Mouse (Mus musculus): ENCODE results near the gene Reck.

Reck gene

DNA sequence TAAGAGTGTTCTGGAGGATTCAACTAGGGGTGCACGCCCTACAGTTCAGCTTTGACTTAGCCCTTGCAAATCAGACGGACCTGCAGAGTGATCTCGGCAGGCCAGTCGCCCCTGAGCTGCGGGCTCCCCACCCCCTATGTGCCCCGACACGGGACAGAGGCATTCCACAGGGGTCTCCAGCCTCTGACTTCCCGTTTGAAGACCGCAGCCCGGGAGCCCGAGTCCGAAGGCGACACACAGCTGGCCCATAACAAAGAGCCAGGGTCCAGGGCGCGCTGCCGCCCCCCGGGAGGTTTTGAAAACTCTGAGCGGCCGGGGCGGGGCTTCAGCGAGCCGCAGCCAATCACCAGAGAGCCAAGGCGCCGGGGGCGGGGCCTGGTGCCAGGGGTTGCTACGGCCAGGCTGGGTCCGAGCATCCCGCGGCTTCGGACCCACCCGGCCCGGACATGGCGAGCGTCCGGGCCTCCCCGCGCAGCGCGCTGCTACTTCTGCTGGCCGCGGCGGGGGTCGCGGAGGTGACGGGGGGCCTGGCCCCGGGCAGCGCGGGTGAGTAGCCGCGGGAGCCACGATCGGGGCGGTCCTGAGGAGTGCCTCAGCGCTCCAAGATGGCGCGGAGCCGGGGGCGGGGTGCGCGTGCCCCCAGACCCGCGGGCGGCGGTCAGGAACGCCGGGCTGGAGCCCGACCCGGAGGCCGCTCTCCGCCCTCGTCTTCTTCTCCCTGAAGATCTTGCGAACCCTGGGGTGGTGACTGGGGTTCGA lies at the start of gene Reck:
Reck (plus strand) TSS at position 371 of the 759 bp plus-strand sequence.
- DNase-seq, result peak; percentile 96

DNA sequence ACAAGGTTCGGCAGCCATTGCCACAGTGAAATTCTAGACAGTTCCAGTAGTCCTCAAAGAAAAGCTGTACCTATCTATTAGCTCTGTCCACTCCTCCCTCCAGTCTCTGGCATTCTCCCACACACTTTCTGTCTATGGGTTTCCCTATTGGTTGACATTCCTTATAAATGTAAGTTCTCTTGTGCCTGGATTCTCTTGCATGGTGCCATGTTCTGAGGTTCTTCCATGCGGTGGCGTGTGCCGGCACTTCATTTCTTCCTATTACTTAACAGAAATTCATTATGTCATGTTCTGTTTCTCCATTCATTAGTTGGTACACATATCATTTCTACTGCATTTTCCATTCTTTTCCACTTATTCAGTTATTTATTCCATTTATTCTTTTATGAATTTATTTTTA lies 46.5 kb upstream of the Reck start:
- DNase-seq, result no peak

DNA sequence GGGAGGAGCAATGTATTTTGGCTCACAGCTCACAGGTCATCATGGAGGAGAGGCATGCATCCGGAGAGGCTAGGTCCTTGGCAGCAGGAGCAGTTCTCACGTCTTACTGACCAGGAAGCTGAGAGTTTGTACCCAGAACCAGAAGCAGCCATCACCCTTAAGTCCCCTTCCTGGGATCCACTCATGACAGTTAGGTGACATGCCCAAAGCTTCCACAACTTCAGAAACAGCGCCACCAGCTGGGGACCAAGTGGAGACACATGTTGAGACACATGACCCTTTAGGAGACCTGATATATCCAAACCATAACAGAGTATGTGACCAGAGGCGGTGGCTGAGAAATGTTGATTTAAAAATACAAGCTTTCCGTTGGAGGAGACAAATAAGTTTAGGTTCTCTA lies 43.3 kb upstream of the Reck start:
- DNase-seq, result no peak

GRCm38 (mm10) chr4:43833752-43834151 lies 41.6 kb upstream of the Reck start:
- no peak for DNase-seq

- DNase-seq, result no peak
These were observed 40.6 kb upstream of the Reck start for GRCm38 (mm10) chr4:43834749-43835148.

DNA sequence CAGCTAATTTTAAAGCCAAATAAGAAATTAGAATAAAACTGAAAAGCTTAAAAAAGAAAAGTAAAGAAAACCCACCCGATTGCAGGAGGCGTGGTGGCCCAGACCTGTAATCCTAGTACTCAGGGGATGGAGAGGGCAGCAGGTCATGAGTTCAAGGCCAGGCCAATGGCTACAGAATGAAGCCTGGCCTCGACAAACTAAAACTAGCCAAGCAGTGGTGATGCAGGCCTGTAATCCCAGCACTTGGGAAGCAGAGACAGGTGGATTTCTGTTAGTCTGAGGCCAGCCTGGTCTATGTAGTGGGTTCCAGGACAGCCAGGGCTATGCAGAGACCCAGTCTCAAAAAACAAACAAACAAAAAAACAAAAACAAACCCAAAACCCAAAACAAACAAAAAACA lies 37.0 kb upstream of the Reck start:
- no peak for DNase-seq

- DNase-seq, result no peak
These were observed 35.2 kb upstream of the Reck start, which contains the start of gene Olfr157 for GRCm38 (mm10) chr4:43840101-43840500. Gene Olfr157 (minus strand): TSS chr4:43840201.

- no peak for DNase-seq
These were observed 24.1 kb upstream of the Reck start, which contains the start of gene Olfr155 for GRCm38 (mm10) chr4:43851265-43851664. Gene Olfr155 (plus strand): TSS chr4:43851565.

- DNase-seq, result no peak
These were observed 21.2 kb upstream of the Reck start for GRCm38 (mm10) chr4:43854101-43854500.

DNA sequence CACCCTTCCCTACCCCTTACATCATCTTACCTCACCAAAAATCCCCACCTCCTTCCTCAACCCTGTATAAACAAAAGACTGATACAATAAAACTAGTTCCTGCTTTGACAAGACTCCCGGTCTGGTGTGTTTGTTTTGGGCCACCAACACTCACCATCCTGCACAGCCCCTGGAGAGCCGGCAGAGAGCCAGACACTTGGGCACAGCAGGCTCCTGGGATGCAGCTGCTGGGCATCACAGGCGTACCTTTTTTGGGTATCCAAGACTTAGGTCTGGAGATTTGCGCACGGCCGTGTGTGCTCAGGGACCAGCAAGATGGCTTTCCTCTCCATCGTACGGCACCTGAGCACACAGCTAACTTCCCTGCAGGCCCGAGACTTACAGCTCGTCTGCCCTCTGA lies 15.4 kb upstream of the Reck start:
- DNase-seq, result no peak

GRCm38 (mm10) chr4:43860744-43861519 lies 14.4 kb upstream of the Reck start:
- peak; percentile 83 for DNase-seq

GRCm38 (mm10) chr4:43863298-43863697 lies 12.0 kb upstream of the Reck start:
- DNase-seq, result no peak

DNA sequence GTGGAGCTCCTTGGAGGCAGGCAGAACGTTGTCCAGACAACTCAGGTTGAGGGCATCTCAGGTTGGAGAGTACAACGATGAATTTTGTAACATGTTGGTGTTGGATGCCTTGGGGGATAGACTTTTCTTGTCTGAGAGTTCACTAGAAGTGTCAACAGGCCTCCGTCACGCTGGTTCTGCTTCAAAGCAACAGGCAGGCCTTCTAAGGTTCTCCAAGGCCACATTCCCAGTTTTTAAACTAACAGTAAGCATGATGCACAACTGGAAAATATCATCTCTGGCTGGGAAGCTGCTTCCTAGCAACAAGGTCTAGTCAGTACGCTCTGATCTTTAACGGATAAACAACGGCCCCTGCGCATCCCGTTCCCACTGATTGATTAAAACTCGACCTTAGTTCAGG lies 5.5 kb upstream of the Reck start:
- no peak for DNase-seq

GRCm38 (mm10) chr4:43874501-43874900 lies 829 bp upstream of the Reck start:
- no peak for DNase-seq

DNA sequence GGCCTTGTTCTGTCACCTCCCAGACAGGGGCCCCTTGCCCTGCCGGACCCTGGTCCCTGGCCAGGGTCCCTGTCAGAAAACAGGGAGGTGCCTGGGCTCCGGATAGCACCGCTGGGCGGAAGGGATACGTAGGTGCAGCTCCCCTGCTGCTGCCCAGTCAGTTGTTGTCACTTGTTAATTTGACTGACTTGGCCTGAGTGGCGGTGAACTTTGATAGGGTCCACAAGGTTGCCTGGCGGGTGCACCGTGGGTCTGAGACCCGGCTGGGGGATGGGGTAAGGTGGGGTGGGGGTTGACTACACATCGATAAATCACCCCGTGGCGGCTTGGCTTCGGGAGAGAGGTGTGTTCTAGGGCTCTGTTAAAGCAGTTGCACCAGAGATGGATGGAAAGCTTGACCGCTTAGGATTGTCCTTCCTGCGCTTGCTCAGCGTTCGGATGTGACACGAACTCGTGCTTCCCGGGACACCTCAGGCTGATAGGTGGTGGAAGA lies 635 bp downstream of the Reck start:
- peak; percentile 55 for DNase-seq

GRCm38 (mm10) chr4:43877230-43877629 lies 1.9 kb downstream of the Reck start:
- no peak for DNase-seq

- no peak for DNase-seq
These were observed 2.9 kb downstream of the Reck start for GRCm38 (mm10) chr4:43878121-43878776.

GRCm38 (mm10) chr4:43879566-43879965 lies 4.2 kb downstream of the Reck start:
- DNase-seq, result no peak

GRCm38 (mm10) chr4:43884196-43884595 lies 8.9 kb downstream of the Reck start:
- peak; percentile 17 for DNase-seq

GRCm38 (mm10) chr4:43891247-43891646 lies 15.9 kb downstream of the Reck start:
- DNase-seq, result no peak

- no peak for DNase-seq
These were observed 21.9 kb downstream of the Reck start for GRCm38 (mm10) chr4:43897209-43897608.

- no peak for DNase-seq
These were observed 23.9 kb downstream of the Reck start for GRCm38 (mm10) chr4:43899197-43899596.

GRCm38 (mm10) chr4:43903690-43904089 lies 28.4 kb downstream of the Reck start:
- DNase-seq, result no peak

All from kidney, postnatal 10 days (tissue).